Mouse (Mus musculus) mouse embryonic stem cell (cell line): ENCODE results near the gene Rnf10.

Source experiments
- in situ Hi-C, 2 experiments: fragments of 300-500 bp; cut with MboI; formaldehyde crosslinking; loops; 1 replicate in 1 of 2; 3 replicates in 1 of 2; pipeline ENCODE4 v1.14.3; 2019 to 2020; ENCODE audit warnings: low sequenced_read_pairs in 2 of 2, low pct_unique_long_range_greater_than_20kb in 1 of 2, mixed read lengths in 1 of 2; ENCODE audit not compliant: unreplicated experiment in 1 of 2

Gene Rnf10

GRCm38 (mm10) chr5:115215273-115216185, 57.2 kb downstream of the Rnf10 start:
- in situ Hi-C loops = loop anchor here in 1 of 2 experiments (5.0 kb wide), 1 partner anchor 48 kb away; no protein-coding TSS in a partner anchor

DNA sequence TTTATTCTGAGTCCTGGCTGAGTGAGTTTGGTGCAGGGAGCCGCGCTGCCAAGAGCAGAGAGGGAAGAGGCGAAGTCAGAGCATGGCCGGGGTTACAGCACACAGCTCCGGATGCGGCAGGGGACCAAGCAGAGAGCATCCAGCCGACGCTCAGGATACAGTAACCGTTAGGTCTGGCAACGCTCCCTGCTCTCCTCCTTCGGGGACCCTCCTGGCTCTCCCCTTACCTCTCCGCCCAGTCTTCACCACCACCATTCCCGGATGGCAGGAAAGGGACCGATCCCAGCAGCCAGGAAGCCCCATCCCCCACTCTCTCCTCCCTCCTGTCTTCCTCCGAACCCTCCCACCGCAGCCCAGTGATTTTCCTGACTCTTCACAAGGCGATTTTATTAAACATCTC, 57.8 kb downstream of the Rnf10 start:
- in situ Hi-C loops = loop anchor here in 1 of 2 experiments (5.0 kb wide), 1 partner anchor 48 kb away; no protein-coding TSS in a partner anchor

DNA sequence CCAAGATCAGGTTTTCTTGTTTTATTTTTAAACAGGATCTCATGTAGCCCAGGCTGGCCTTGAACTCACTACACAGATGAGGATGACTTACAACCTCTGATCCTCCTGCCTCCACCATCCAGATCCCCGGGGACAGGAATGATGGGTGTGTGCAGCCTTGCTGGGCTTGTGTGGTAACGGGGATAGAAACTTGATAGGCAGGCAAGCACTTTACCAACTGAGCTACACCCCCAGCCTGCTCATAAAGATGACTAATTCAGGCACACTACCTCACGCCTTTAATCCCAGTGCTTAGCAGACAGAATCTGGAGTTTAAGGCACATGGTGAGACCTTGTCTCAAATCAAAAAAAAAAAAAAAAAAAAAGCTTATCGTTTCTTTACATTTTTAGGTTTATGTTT, 59.8 kb downstream of the Rnf10 start:
- in situ Hi-C loops = no loop called here

- in situ Hi-C loops = no loop called here
Measured at GRCm38 (mm10) chr5:115212451-115212850, 60.2 kb downstream of the Rnf10 start.

DNA sequence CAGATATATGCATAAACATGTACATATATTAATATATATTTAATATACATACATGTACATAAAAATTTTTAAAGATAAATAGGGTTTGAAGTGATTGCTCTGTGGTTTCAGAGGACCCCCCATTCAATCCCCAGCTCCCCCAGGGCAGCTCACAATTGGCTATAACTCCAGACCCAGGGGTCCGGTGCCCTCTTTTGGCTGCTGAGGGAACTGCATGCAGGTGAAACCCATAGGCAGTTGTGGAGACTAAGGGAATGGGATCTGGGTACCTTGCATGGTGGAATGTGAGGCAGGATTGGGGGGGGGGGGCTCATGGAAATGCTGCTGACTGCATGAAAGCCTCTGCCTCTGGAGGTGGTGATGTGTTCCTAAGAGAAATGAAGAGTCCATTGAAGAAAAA, 62.3 kb downstream of the Rnf10 start:
- in situ Hi-C loops = no loop called here

DNA sequence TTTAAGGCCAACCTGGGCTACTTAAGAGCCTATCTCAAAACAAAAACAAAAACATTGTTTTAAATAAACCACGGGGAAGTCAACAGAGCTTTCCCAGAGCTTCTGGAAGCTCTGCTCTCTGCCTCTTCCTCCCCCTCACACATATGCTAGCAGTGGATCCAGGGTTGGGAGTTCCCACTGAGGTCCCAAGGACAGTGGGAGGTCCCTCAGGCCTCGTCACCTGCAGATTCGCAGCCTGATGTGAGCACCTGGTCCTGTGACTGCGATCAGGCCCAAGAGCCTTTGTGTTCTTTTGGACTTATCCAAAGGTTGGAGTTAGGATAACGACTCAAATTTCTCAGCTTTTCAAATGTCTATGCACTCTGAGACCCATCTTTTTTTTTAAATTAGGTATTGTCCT, 64.1 kb downstream of the Rnf10 start:
- in situ Hi-C loops = no loop called here

GRCm38 (mm10) chr5:115207892-115208291, 64.8 kb downstream of the Rnf10 start:
- in situ Hi-C loops = no loop called here

DNA sequence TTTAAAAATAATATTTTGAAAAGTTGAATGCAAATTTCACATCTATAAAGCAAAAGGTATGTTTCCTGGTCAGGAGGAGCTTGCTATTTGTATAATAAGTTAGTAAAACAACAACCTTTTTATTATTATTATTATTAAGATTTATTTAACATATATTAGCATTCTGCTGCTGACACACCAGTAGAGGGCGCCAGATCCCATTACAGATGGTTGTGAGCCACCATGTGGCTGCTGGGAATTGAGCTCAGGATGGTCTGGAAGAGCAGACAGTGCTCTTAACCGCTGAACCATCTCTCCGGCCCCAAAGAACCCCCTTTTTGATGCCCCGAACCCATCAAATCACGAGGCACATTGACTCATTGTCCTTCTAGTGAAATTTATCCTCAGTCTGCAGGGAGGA, 65.5 kb downstream of the Rnf10 start:
- in situ Hi-C loops = no loop called here

DNA sequence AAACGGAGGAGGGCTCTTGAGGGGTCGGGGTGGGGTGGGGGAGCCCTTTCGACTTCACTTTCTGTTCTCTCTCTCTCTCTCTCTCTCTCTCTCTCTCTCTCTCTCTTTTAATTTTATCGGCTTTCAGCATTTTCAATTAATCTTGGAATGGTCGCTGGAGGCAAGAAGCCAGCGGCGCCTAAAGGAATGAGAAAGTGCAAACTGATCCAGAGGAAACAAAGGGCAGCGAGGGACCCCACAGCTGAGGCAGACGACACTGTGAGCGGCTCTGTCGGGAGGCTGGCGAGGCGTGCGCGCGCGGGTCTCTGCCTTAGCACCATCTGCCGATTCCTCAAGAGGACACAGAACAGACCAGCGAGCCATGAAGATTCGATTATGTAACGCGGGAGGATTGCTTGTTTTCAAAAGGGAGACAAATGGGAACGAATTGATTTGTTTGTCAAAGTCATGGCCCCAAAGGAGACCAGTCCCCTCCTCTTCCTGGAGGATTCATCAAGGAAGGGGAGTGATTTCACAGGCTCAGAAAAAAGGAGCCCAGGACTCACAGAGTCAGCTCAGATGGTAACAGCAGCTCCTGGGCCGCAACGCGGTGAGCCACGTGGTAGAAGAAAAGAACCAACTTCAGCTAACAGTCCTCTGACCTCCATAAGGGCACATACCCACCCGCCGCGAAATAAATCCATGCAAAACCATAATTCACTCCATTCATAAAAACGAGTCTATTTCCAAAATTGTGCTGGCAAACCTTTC, 68.0 kb downstream of the Rnf10 start:
- in situ Hi-C loops = no loop called here

DNA sequence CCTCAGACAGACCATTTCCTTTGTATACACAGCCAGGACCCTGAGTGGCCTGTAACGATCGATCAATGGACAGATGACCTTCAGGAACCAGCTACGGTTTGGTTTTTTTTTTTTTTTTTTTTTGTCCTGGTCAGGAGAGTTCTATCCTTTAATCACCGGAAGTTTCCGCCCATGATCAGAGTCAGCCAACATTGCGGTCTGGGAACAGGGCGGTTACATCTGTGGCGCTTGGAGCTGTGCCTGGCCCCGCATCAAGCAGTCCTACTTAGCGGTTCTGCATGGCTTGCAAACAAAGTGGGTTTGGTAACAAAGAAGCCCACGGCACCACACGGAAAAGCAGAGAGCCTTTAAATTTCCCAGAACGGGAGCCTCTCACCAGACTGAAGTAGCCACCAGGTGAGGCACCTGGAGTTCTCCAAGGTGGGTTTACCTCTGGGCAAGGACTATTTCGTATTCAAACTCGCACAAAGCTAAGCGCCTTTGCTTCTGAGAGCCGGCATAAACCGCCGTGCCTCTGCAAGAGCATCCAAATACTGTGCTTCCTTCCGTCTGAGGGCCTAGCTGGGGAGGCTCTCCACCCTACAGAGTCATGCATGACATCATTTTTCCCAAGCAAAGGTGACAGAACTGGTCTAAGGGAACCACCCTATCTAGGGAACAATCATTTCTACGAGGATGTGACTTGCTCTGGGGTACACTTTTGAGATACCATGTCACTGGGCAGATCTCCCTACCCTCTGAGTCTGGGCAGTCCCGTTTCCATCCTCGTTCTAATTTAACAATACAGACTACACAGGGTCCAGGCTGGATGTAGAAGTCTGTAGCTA, 68.8 kb downstream of the Rnf10 start:
- in situ Hi-C loops = no loop called here

GRCm38 (mm10) chr5:115194626-115195221, 78.0 kb downstream of the Rnf10 start:
- in situ Hi-C loops = no loop called here

- in situ Hi-C loops = no loop called here
Measured at GRCm38 (mm10) chr5:115193669-115194625, 78.8 kb downstream of the Rnf10 start, which contains the start of gene Cabp1. Cabp1 (minus strand) TSS chr5:115194381.

GRCm38 (mm10) chr5:115193226-115193625, 79.5 kb downstream of the Rnf10 start:
- in situ Hi-C loops = no loop called here

DNA sequence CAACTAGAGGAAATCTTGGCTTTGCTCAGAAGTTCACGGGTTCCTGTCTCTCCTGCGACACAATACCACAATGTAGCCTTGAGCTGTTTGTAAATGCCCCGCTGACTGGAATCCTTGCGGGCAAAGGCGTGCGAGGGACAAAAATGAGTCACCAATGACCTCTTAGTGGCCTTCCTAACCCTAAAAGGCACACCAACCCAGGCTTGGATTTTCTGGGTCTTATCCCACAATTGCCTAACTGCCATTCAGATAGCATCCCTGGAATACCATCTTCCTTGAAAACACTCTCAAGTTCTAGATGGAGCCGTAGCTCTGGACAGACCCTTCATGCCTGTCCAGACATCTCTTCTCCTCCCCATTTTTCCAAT, 79.9 kb downstream of the Rnf10 start:
- in situ Hi-C loops = no loop called here

GRCm38 (mm10) chr5:115191880-115192827, 80.5 kb downstream of the Rnf10 start:
- in situ Hi-C loops = no loop called here
